ENCODE assay signal across 10 mouse cellular contexts in genomic region chr16:5467587-5467986, GRCm38 (mm10).
DNase-seq lines count a peak whose midpoint lies in the region; ATAC-seq and TF ChIP-seq lines count a peak whose summit lies in the region.
"Had no signal": no experiment of that assay in that cellular context is flagged by ENCODE, and none has a peak within 500 bp of the region (broad histone marks: within the 10 kb centered on the region; RNA-seq: fewer than 3 reads in every experiment).

No protein-coding gene starts in this region.

- TF ChIP-seq CTCF in kidney, postnatal 0 days (IDR thresholded peaks at IDR 0.05; ENCODE audit: low read depth) = peak; percentile 75
- TF ChIP-seq CTCF in ES-Bruce4 (IDR thresholded peaks at IDR 0.05; ENCODE audit: low read depth, low read length) = peak; percentile 74

- H3K27ac ChIP-seq in kidney, postnatal 0 days = no peak overlapping the region
- no peak overlapping the region for H3K27ac ChIP-seq in kidney, embryonic 14.5 days (ENCODE audit: low read depth, low read length)
- H3K27ac ChIP-seq in ES-Bruce4 (ENCODE audit: insufficient read depth, low read length) = no peak overlapping the region
- H3K27ac ChIP-seq in embryonic facial prominence, embryonic 14.5 days (replicated peaks; ENCODE audit: low read depth, low read length) = no peak overlapping the region
- H3K27ac ChIP-seq in limb, embryonic 11.5 days (replicated peaks; ENCODE audit: low read depth, low read length) = no peak overlapping the region
- H3K27ac ChIP-seq: embryonic facial prominence, embryonic 12.5 days; limb, embryonic 15.5 days had no signal

- TF ChIP-seq POLR2A in ES-Bruce4 (IDR thresholded peaks at IDR 0.05; ENCODE audit: insufficient read depth, low read length) = no peak

- no peak overlapping the region for H3K4me2 ChIP-seq in kidney, postnatal 0 days (ENCODE audit: low read length)
- no peak overlapping the region for H3K4me2 ChIP-seq in kidney, embryonic 14.5 days (replicated peaks; ENCODE audit: low read depth, low read length)
- H3K4me2 ChIP-seq in embryonic facial prominence, embryonic 14.5 days (ENCODE audit: low read depth, low read length) = no peak overlapping the region
- H3K4me2 ChIP-seq in limb, embryonic 11.5 days (ENCODE audit: low read depth, severe bottlenecking) = no peak overlapping the region
- H3K4me2 ChIP-seq: embryonic facial prominence, embryonic 12.5 days; limb, embryonic 15.5 days had no signal

- no peak for ATAC-seq in kidney, postnatal 0 days (replicated peaks; ENCODE audit: low FRiP score, low read depth)
- ATAC-seq in kidney, embryonic 14.5 days (ENCODE audit: low FRiP score, low TSS enrichment) = no peak
- no peak; the same call in 1 of the 2 replicates for ATAC-seq in embryonic facial prominence, embryonic 14.5 days (ENCODE audit: low read depth)
- no peak for ATAC-seq in limb, embryonic 11.5 days (ENCODE audit: insufficient number of reproducible peaks, low FRiP score, low TSS enrichment, low read depth)

- H3K9me3 ChIP-seq in kidney, postnatal 0 days (replicated peaks; ENCODE audit: low read length) = no peaks in the 10 kb centered on the region
- no peaks in the 10 kb centered on the region for H3K9me3 ChIP-seq in kidney, embryonic 14.5 days (ENCODE audit: control insufficient read depth, low read length)
- H3K9me3 ChIP-seq in ES-Bruce4 (replicated peaks; ENCODE audit: control insufficient read depth, insufficient read depth, low read length, poor library complexity, severe bottlenecking) = no peaks in the 10 kb centered on the region
- no peaks in the 10 kb centered on the region for H3K9me3 ChIP-seq in embryonic facial prominence, embryonic 14.5 days (ENCODE audit: control insufficient read depth, low read length)
- H3K9me3 ChIP-seq in limb, embryonic 11.5 days (ENCODE audit: control insufficient read depth, low read length) = no peaks in the 10 kb centered on the region
- H3K9me3 ChIP-seq: embryonic facial prominence, embryonic 12.5 days; limb, embryonic 15.5 days had no signal

- TF ChIP-seq EP300 in ES-Bruce4 (IDR thresholded peaks at IDR 0.05; ENCODE audit: insufficient read depth, low read depth, low read length) = no peak

- DNase-seq in kidney, postnatal 0 days (ENCODE audit: low spot score) = peak; percentile 56
- peak; percentile 76 for DNase-seq in adrenal gland, postnatal 14 days
- DNase-seq in embryonic facial prominence, embryonic 14.5 days (ENCODE audit: low spot score) = peak; percentile 36
- DNase-seq in limb, embryonic 11.5 days (ENCODE audit: low spot score) = peak; percentile 54
- peak; percentile 64 for DNase-seq in right cerebral cortex, postnatal 4 days
- DNase-seq in gastrocnemius, postnatal 4 days (ENCODE audit: low spot score in 2 of 2) = no peak

- 12% methylated on average over 3 of the region's 3 CpGs for WGBS in kidney, postnatal 0 days
- 9% methylated on average over 3 of the region's 3 CpGs for WGBS in kidney, embryonic 14.5 days
- 5% methylated on average over 3 of the region's 3 CpGs for WGBS in embryonic facial prominence, embryonic 14.5 days
- WGBS in limb, embryonic 11.5 days = 7% methylated on average over 3 of the region's 3 CpGs

- no peak overlapping the region for H3K4me3 ChIP-seq in kidney, postnatal 0 days (replicated peaks; ENCODE audit: low read depth, low read length)
- H3K4me3 ChIP-seq in kidney, embryonic 14.5 days (ENCODE audit: low read length) = no peak overlapping the region
- H3K4me3 ChIP-seq in ES-Bruce4 (ENCODE audit: low read depth, low read length) = no peak overlapping the region
- no peak overlapping the region for H3K4me3 ChIP-seq in embryonic facial prominence, embryonic 14.5 days (ENCODE audit: low read depth, low read length)
- H3K4me3 ChIP-seq in limb, embryonic 11.5 days (ENCODE audit: low read depth, low read length) = no peak overlapping the region
- H3K4me3 ChIP-seq: embryonic facial prominence, embryonic 12.5 days; limb, embryonic 15.5 days had no signal

- H3K4me1 ChIP-seq in kidney, postnatal 0 days (replicated peaks; ENCODE audit: insufficient read depth, low read length) = no peaks in the 10 kb centered on the region
- no peaks in the 10 kb centered on the region for H3K4me1 ChIP-seq in kidney, embryonic 14.5 days (ENCODE audit: control insufficient read depth, insufficient read depth, low read length)
- H3K4me1 ChIP-seq in ES-Bruce4 (ENCODE audit: control insufficient read depth, insufficient read depth, low read length) = no peaks in the 10 kb centered on the region
- no peaks in the 10 kb centered on the region for H3K4me1 ChIP-seq in embryonic facial prominence, embryonic 14.5 days (ENCODE audit: control insufficient read depth, insufficient read depth, low read length)
- H3K4me1 ChIP-seq in limb, embryonic 11.5 days (ENCODE audit: control insufficient read depth, insufficient read depth, low read length) = no peaks in the 10 kb centered on the region
- H3K4me1 ChIP-seq: embryonic facial prominence, embryonic 12.5 days; limb, embryonic 15.5 days had no signal

- H3K9ac ChIP-seq in kidney, postnatal 0 days (ENCODE audit: low read depth, low read length) = no peak overlapping the region
- no peak overlapping the region for H3K9ac ChIP-seq in kidney, embryonic 14.5 days (ENCODE audit: low read depth, low read length)
- H3K9ac ChIP-seq in ES-Bruce4 (ENCODE audit: low read depth, poor library complexity, severe bottlenecking) = no peak overlapping the region
- H3K9ac ChIP-seq in embryonic facial prominence, embryonic 14.5 days (ENCODE audit: low read depth, low read length) = no peak overlapping the region
- no peak overlapping the region for H3K9ac ChIP-seq in limb, embryonic 11.5 days (ENCODE audit: low read length)
- H3K9ac ChIP-seq: embryonic facial prominence, embryonic 12.5 days; limb, embryonic 15.5 days had no signal

- no peaks in the 10 kb centered on the region for H3K27me3 ChIP-seq in kidney, postnatal 0 days (ENCODE audit: insufficient read depth, low read length)
- H3K27me3 ChIP-seq in kidney, embryonic 14.5 days (ENCODE audit: control insufficient read depth, insufficient read depth, low read length) = no peaks in the 10 kb centered on the region
- no peaks in the 10 kb centered on the region for H3K27me3 ChIP-seq in ES-Bruce4 (ENCODE audit: control insufficient read depth, insufficient read depth, low read length, poor library complexity, severe bottlenecking)
- H3K27me3 ChIP-seq in embryonic facial prominence, embryonic 14.5 days (replicated peaks; ENCODE audit: control insufficient read depth, insufficient read depth, low read length) = no peaks in the 10 kb centered on the region
- no peaks in the 10 kb centered on the region for H3K27me3 ChIP-seq in limb, embryonic 11.5 days (ENCODE audit: control insufficient read depth, insufficient read depth, low read length)
- H3K27me3 ChIP-seq: embryonic facial prominence, embryonic 12.5 days; limb, embryonic 15.5 days had no signal

- H3K36me3 ChIP-seq in kidney, postnatal 0 days (ENCODE audit: insufficient read depth, low read length) = no peaks in the 10 kb centered on the region
- no peaks in the 10 kb centered on the region for H3K36me3 ChIP-seq in kidney, embryonic 14.5 days (ENCODE audit: control insufficient read depth, insufficient read depth, low read length)
- H3K36me3 ChIP-seq in ES-Bruce4 (ENCODE audit: control insufficient read depth, insufficient read depth, low read length, poor library complexity, severe bottlenecking) = no peaks in the 10 kb centered on the region
- H3K36me3 ChIP-seq in embryonic facial prominence, embryonic 14.5 days (ENCODE audit: control insufficient read depth, insufficient read depth, low read length) = no peaks in the 10 kb centered on the region
- H3K36me3 ChIP-seq in limb, embryonic 11.5 days (ENCODE audit: control insufficient read depth, insufficient read depth, low read length) = no peaks in the 10 kb centered on the region
- H3K36me3 ChIP-seq: embryonic facial prominence, embryonic 12.5 days; limb, embryonic 15.5 days had no signal

Comparison
In these comparisons a context has a peak if more than half of its experiments do, and no peak if none do; other contexts are left out.
1. DNase-seq: peak in kidney, postnatal 0 days (single experiment), adrenal gland, postnatal 14 days (single experiment), embryonic facial prominence, embryonic 14.5 days (single experiment), limb, embryonic 11.5 days (single experiment) and right cerebral cortex, postnatal 4 days (single experiment); none in gastrocnemius, postnatal 4 days (0 of 2).